Mouse (Mus musculus) kidney, postnatal 0 days (tissue): Measurements from ENCODE around the gene Paqr3. TPM values are rescaled to one million over a fixed set of nuclear protein-coding genes. Genes with fewer than 3 reads are reported as not detected.

Experiments
- ATAC-seq: fragments of 200-750 bp; cut with Nextera tagmentation; replicated peaks from 2 replicates; pipeline ENCODE4 v1.8.0; 2017; ENCODE audit warnings: low read depth, moderate number of reproducible peaks, moderate TSS enrichment, moderate library complexity; ENCODE audit not compliant: low FRiP score
- DNase-seq: peaks from one replicate; pipeline ENCODE4 v3.0.0-alpha.2; 2016; ENCODE audit warnings: low spot score
- H3K27ac ChIP-seq: fragments of 300-500 bp; sonication (generic); 2 replicates; pipeline ENCODE4 v1.5.1; 2014; ENCODE audit warnings: mild to moderate bottlenecking
- H3K27me3 ChIP-seq: fragments of 300-500 bp; sonication (generic); 2 replicates; pipeline ENCODE4 v1.6.1; 2014; ENCODE audit warnings: low read length, mixed read lengths; ENCODE audit not compliant: insufficient read depth
- H3K36me3 ChIP-seq: fragments of 300-500 bp; sonication (generic); 2 replicates; pipeline ENCODE4 v1.6.1; 2014; ENCODE audit warnings: low read length, mixed read lengths; ENCODE audit not compliant: insufficient read depth
- H3K4me1 ChIP-seq: fragments of 300-500 bp; sonication (generic); replicated peaks from 2 replicates; pipeline ENCODE4 v1.6.1; 2014; ENCODE audit warnings: antibody characterized with exemption, low read length, mixed read lengths; ENCODE audit not compliant: insufficient read depth
- H3K4me2 ChIP-seq: fragments of 300-500 bp; sonication (generic); 2 replicates; pipeline ENCODE4 v1.6.1; 2014; ENCODE audit warnings: mild to moderate bottlenecking, low read length, moderate library complexity, mixed read lengths
- H3K4me3 ChIP-seq: fragments of 300-500 bp; sonication (generic); replicated peaks from 2 replicates; pipeline ENCODE4 v1.5.1; 2014; ENCODE audit warnings: low read depth, low read length
- H3K9ac ChIP-seq: fragments of 300-500 bp; sonication (generic); 2 replicates; pipeline ENCODE4 v1.6.1; 2014; ENCODE audit warnings: low read depth, low read length
- H3K9me3 ChIP-seq: fragments of 300-500 bp; sonication (generic); replicated peaks from 2 replicates; pipeline ENCODE4 v1.6.1; 2016; ENCODE audit warnings: low read length, inconsistent platforms, mixed read lengths
- CTCF ChIP-seq: IDR thresholded peaks from 2 replicates; pipeline ENCODE4 v1.5.1; 2016; ENCODE audit warnings: antibody characterized with exemption, low read depth, mild to moderate bottlenecking, moderate library complexity
- WGBS: fragments of 180-500 bp; shearing (Covaris S2); extraction: QIAGEN DNeasy Blood & Tissue Kit; methylation state at CpG from one replicate; pipeline ENCODE4 v1.1.7; 2014; 5-methylcytosine and 5-hydroxymethylcytosine counted together
- polyA plus RNA-seq: library from polyadenylated mRNA; unstranded; fragments of >200 nt; fragmentation: Nextera tagmentation; extraction: Ambion mirVana; gene quantifications from 2 replicates; pipeline ENCODE4 v1.2.1, GENCODE M21; 2015

Paqr3 gene
- 3.2 and 3.3 TPM in 2 replicates for polyA plus RNA-seq

DNA sequence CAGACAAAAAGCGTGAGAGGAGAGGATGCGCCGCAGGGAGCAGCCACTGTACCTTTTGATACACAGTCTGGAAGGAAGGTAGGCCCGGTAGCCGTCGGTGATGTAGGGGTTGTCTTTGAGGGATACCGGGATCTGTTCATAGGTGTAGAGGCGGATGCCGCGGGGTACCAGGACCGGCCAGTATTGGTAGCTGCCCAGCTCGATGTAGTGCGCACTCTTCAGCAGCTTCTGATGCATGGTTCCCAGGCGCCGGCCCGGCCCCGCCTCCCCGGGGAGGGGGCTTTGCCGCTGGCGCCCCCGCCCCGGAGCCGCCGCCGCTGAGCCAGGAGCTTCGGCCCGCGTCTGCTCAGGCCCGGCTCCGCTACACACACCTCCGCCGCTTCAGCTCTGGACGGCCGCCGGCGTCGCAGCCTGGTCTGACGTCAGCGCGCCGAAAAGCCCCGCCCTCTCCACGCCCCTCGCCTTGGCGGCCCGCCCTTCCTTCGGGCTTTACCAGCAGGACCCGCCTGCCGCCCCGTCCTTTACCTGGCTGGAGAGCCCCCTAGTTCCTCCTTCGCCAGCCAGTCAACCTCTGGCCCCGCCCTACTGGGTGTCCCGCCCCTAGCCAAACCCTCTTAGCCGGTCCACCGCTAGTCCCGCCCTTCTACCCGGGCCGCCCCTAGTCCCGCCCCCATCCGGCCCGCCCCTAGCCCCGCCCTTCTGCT is at the start of gene Paqr3:
Gene Paqr3 (minus strand): TSS at position 390 of the 704 bp plus-strand sequence.
- Histone ChIP-seq H3K9ac (peak within 1 kb of the TSS; percentile 58), H3K4me3 (peak within 1 kb of the TSS; percentile 66), H3K36me3 (no peaks in the 10 kb centered on the region), H3K9me3 (no peaks in the 10 kb centered on the region), H3K4me2 (peak within 1 kb of the TSS; percentile 89), H3K4me1 (no peaks in the 10 kb centered on the region), H3K27ac (no peak within 1 kb of the TSS), H3K27me3 (no peaks in the 10 kb centered on the region)
- ATAC-seq = peak; percentile 99
- DNase-seq = peak; percentile 96
- WGBS = 1% methylated on average over 56 of the region's 62 CpGs
- TF ChIP-seq CTCF = peak; percentile 14; the same call in 1 of the 2 replicates

DNA sequence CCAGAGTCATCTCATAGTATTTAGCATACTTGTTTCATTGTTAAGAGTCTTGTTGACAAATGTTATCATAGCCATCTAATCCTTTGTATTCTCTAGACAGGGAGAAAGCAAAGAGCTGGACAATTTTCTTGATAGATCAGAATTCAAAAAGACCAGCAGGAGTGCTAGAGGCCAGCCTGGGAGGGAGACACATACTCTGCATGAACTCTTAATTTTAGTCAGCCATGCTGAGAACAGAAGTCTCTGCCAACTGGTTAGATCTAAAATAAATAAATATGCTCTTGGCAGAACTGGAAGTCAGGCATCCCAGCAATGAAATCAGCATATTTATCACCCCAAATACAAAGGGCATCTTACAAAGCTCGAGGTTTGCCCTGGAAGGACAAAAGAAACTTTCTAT is 43.3 kb upstream of the Paqr3 start:
- no peaks in the 10 kb centered on the region for H3K27me3 ChIP-seq
- H3K9ac ChIP-seq = no peak overlapping the region
- H3K36me3 ChIP-seq = no peaks in the 10 kb centered on the region
- DNase-seq = peak; percentile 7
- no peak overlapping the region for H3K27ac ChIP-seq
- H3K4me3 ChIP-seq = no peak overlapping the region
- no peak overlapping the region for H3K4me2 ChIP-seq
- no peaks in the 10 kb centered on the region for H3K9me3 ChIP-seq
- no peak for TF ChIP-seq CTCF
- 32% methylated on average over 1 of the region's 1 CpGs for WGBS
- no peak for ATAC-seq
- H3K4me1 ChIP-seq = no peaks in the 10 kb centered on the region

GRCm38 (mm10) chr5:97135331-97135730 is 23.9 kb upstream of the Paqr3 start:
- no peak for DNase-seq
- H3K27me3 ChIP-seq = no peaks in the 10 kb centered on the region
- no peak overlapping the region for H3K27ac ChIP-seq
- WGBS = 83% methylated on average over 2 of the region's 2 CpGs
- no peaks in the 10 kb centered on the region for H3K4me1 ChIP-seq
- H3K36me3 ChIP-seq = no peaks in the 10 kb centered on the region
- H3K9ac ChIP-seq = no peak overlapping the region
- no peak overlapping the region for H3K4me3 ChIP-seq
- TF ChIP-seq CTCF = no peak
- no peaks in the 10 kb centered on the region for H3K9me3 ChIP-seq
- no peak overlapping the region for H3K4me2 ChIP-seq
- no peak for ATAC-seq

- Histone ChIP-seq H3K9ac (no peak overlapping the region), H3K27ac (no peak overlapping the region), H3K27me3 (no peaks in the 10 kb centered on the region), H3K36me3 (no peaks in the 10 kb centered on the region), H3K9me3 (no peaks in the 10 kb centered on the region), H3K4me1 (no peaks in the 10 kb centered on the region), H3K4me3 (no peak overlapping the region), H3K4me2 (no peak overlapping the region)
- 86% methylated on average over 2 of the region's 2 CpGs for WGBS
- DNase-seq (no peak), ATAC-seq (no peak)
- no peak for TF ChIP-seq CTCF
Measured at GRCm38 (mm10) chr5:97129589-97129988, 18.2 kb upstream of the Paqr3 start.

GRCm38 (mm10) chr5:97128242-97129226 is 17.1 kb upstream of the Paqr3 start:
- no peak overlapping the region for H3K9ac ChIP-seq
- H3K27me3 ChIP-seq = no peaks in the 10 kb centered on the region
- H3K4me3 ChIP-seq = no peak overlapping the region
- no peaks in the 10 kb centered on the region for H3K9me3 ChIP-seq
- no peaks in the 10 kb centered on the region for H3K36me3 ChIP-seq
- no peak overlapping the region for H3K27ac ChIP-seq
- WGBS = 51% methylated on average over 21 of the region's 21 CpGs
- ATAC-seq = peak; percentile 29; the same call in 1 of the 2 replicates
- H3K4me2 ChIP-seq = no peak overlapping the region
- peak; percentile 80 for TF ChIP-seq CTCF
- no peaks in the 10 kb centered on the region for H3K4me1 ChIP-seq
- DNase-seq = peak; percentile 85

- no peaks in the 10 kb centered on the region for H3K27me3 ChIP-seq
- no peak overlapping the region for H3K4me2 ChIP-seq
- H3K27ac ChIP-seq = no peak overlapping the region
- DNase-seq (no peak), ATAC-seq (no peak)
- 75% methylated on average over 6 of the region's 6 CpGs for WGBS
- no peaks in the 10 kb centered on the region for H3K4me1 ChIP-seq
- no peak overlapping the region for H3K4me3 ChIP-seq
- H3K9me3 ChIP-seq = no peaks in the 10 kb centered on the region
- no peaks in the 10 kb centered on the region for H3K36me3 ChIP-seq
- no peak overlapping the region for H3K9ac ChIP-seq
- no peak for TF ChIP-seq CTCF
Measured at GRCm38 (mm10) chr5:97127284-97127683, 15.9 kb upstream of the Paqr3 start.
